Mouse (Mus musculus) lung, embryonic 16.5 days (tissue): Measurements from ENCODE around the gene Shank1. TPM values are rescaled to one million over a fixed set of nuclear protein-coding genes. Genes with fewer than 3 reads are reported as not detected.
A peak's percentile ranks its signal among the peaks of the same experiment; 100 is the strongest.

Source experiments
- ATAC-seq: fragments of 200-750 bp; cut with Nextera tagmentation; 2 replicates; pipeline ENCODE4 v1.8.0; 2017; ENCODE audit warnings: low read depth, mild to moderate bottlenecking, moderate library complexity
- H3K27ac ChIP-seq: fragments of 300-500 bp; sonication (generic); 2 replicates; pipeline ENCODE4 v1.5.1; 2014; ENCODE audit warnings: mild to moderate bottlenecking, control low read depth, low read length
- H3K27me3 ChIP-seq: fragments of 300-500 bp; sonication (generic); 2 replicates; pipeline ENCODE4 v1.6.1; 2014; ENCODE audit warnings: low read depth, low read length, mixed read lengths; ENCODE audit not compliant: control insufficient read depth, insufficient read depth
- H3K36me3 ChIP-seq: fragments of 300-500 bp; sonication (generic); 2 replicates; pipeline ENCODE4 v1.6.1; 2014; ENCODE audit warnings: low read length; ENCODE audit not compliant: control insufficient read depth, insufficient read depth
- H3K4me1 ChIP-seq: fragments of 300-500 bp; sonication (generic); replicated peaks from 2 replicates; pipeline ENCODE4 v1.6.1; 2014; ENCODE audit warnings: low read length, mixed read lengths; ENCODE audit not compliant: control insufficient read depth, insufficient read depth
- H3K4me2 ChIP-seq: fragments of 300-500 bp; sonication (generic); 2 replicates; pipeline ENCODE4 v1.6.1; 2014; ENCODE audit warnings: low read depth, low read length, control low read depth
- H3K4me3 ChIP-seq: fragments of 300-500 bp; sonication (generic); 2 replicates; pipeline ENCODE4 v1.5.1; 2014; ENCODE audit warnings: mild to moderate bottlenecking, low read length, control low read depth
- H3K9ac ChIP-seq: fragments of 300-500 bp; sonication (generic); 2 replicates; pipeline ENCODE4 v1.6.1; 2014; ENCODE audit warnings: low read length, control low read depth
- H3K9me3 ChIP-seq: fragments of 300-500 bp; sonication (generic); 2 replicates; pipeline ENCODE4 v1.6.1; 2016; ENCODE audit warnings: low read length; ENCODE audit not compliant: control insufficient read depth
- WGBS: fragments of 180-500 bp; shearing (Covaris S2); extraction: QIAGEN DNeasy Blood & Tissue Kit; methylation state at CpG from one replicate; pipeline ENCODE4 v1.1.7; 2014; 5-methylcytosine and 5-hydroxymethylcytosine counted together
- polyA plus RNA-seq: library from polyadenylated mRNA; unstranded; fragments of >200 nt; fragmentation: Nextera tagmentation; extraction: Ambion mirVana; gene quantifications from 2 replicates; pipeline ENCODE4 v1.2.1, GENCODE M21; 2015

Shank1 gene
- polyA plus RNA-seq, 1 experiment from 2014 or later: 1.1 TPM

DNA sequence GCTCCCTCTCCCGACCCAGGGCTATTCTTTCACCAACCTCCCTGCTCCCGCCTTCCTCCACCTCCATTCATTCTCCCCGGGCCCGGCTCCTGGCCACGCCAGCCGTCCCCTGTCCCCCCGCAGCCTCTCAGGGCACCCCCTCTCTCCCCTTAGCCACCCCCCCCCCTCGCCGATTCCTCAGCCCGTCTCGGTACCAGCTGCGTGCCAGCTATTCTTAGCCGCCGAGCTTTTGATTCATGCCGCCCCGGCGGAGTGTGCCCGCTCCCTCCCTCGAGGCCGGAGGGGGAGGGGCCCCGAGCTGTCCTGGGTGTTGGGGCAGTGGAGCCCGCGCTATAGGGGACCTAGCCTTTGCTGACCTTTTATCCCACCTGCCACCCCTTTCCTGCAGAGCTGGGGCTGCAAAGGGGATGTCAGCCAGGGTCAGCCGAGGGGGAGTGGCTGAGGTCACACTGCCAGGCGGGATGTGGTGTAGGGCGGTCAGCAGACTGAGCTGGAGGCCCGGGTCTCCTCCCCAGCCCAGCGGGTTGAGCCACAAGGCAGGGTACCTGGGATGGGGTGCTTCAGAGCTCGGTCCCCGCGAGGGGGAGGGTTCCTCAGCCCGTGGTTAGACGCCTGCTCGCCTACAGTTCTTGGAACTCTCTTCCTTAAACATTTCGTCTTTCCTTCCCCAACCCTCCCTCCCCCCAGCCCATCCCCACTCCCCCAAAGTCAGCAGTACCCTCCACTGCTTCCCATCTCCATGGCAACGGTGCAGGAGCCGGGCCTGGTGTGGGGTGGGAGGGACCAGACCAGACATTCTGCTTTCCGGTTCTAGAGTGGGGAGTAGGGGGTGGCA lies 1.0 kb downstream of the Shank1 start:
- WGBS: under 1% methylated on average over 32 of the region's 38 CpGs
- Histone ChIP-seq H3K27me3 (peaks cover 18% of the 10 kb centered on the region), H3K4me3 (peak overlapping the region; percentile 51), H3K27ac (no peak overlapping the region), H3K9ac (peak overlapping the region; percentile 60), H3K9me3 (no peaks in the 10 kb centered on the region), H3K4me2 (peak overlapping the region; percentile 95), H3K4me1 (peaks cover 10% of the 10 kb centered on the region), H3K36me3 (no peaks in the 10 kb centered on the region)
- ATAC-seq: peak; percentile 36; the same call in 1 of the 2 replicates

- no peaks in the 10 kb centered on the region for H3K9me3 ChIP-seq
- H3K9ac ChIP-seq: no peak overlapping the region
- no peak for ATAC-seq
- H3K27me3 ChIP-seq: peaks cover 18% of the 10 kb centered on the region
- H3K36me3 ChIP-seq: no peaks in the 10 kb centered on the region
- H3K4me1 ChIP-seq: peaks cover 10% of the 10 kb centered on the region
- whole genome bisulfite sequencing: 27% methylated on average over 6 of the region's 6 CpGs
- no peak overlapping the region for H3K4me3 ChIP-seq
- H3K27ac ChIP-seq: no peak overlapping the region
- no peak overlapping the region for H3K4me2 ChIP-seq
Measured at GRCm38 (mm10) chr7:44311713-44312304, 1.8 kb downstream of the Shank1 start.

DNA sequence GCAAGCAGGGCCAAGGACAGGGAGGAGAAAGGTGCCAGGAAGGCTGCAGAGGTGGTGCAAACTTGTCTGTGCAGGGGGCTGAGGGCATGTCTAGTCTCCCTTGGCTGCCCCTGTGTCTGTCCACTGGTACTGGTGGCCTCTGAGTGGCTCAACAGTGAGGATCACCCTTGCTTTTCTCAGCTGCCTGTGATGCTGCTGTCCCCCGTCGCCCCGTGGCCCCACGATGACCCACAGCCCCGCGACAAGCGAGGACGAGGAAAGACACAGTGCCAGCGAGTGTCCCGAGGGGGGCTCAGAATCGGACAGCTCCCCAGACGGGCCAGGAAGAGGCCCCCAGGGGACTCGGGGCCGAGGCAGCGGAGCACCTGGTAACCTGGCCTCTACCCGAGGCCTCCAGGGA lies 2.4 kb downstream of the Shank1 start:
- Histone ChIP-seq H3K9ac (no peak overlapping the region), H3K4me1 (peaks cover 10% of the 10 kb centered on the region), H3K4me3 (no peak overlapping the region), H3K9me3 (no peaks in the 10 kb centered on the region), H3K27ac (no peak overlapping the region), H3K27me3 (peaks cover 18% of the 10 kb centered on the region), H3K4me2 (no peak overlapping the region), H3K36me3 (no peaks in the 10 kb centered on the region)
- no peak for ATAC-seq
- 57% methylated on average over 16 of the region's 16 CpGs for WGBS

GRCm38 (mm10) chr7:44317913-44318312 lies 7.9 kb downstream of the Shank1 start:
- 28% methylated on average over 4 of the region's 4 CpGs for WGBS
- Histone ChIP-seq H3K27me3 (no peaks in the 10 kb centered on the region), H3K36me3 (no peaks in the 10 kb centered on the region), H3K9me3 (no peaks in the 10 kb centered on the region), H3K4me1 (no peaks in the 10 kb centered on the region), H3K27ac (no peak overlapping the region), H3K4me3 (no peak overlapping the region), H3K4me2 (no peak overlapping the region), H3K9ac (no peak overlapping the region)
- ATAC-seq: no peak

DNA sequence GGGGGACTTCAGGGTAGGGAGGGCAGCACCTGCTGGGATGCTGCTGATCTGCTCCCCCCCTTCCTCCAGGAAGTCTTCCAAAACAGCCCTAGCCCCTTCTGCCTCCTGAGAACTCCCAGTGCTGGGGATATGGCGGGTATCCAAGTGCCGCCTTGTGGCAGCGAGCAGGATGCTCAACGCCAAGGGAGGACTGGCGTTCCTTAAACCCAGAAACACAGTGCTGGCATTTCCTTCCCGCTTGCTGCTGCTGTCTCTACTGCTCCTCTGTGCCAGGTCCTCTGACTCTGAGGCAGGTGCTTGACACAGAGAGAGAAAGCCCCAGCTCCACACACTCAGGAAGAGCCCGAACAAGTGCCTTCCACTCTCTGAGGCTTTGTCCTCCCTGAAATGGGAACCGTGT lies 10.8 kb downstream of the Shank1 start:
- Histone ChIP-seq H3K9me3 (no peaks in the 10 kb centered on the region), H3K27me3 (no peaks in the 10 kb centered on the region), H3K36me3 (no peaks in the 10 kb centered on the region), H3K4me3 (no peak overlapping the region), H3K9ac (no peak overlapping the region), H3K4me1 (no peaks in the 10 kb centered on the region), H3K27ac (no peak overlapping the region), H3K4me2 (no peak overlapping the region)
- no peak for ATAC-seq
- WGBS: 44% methylated on average over 8 of the region's 8 CpGs

- H3K4me3 ChIP-seq: no peak overlapping the region
- no peaks in the 10 kb centered on the region for H3K9me3 ChIP-seq
- no peaks in the 10 kb centered on the region for H3K27me3 ChIP-seq
- no peaks in the 10 kb centered on the region for H3K4me1 ChIP-seq
- H3K4me2 ChIP-seq: no peak overlapping the region
- no peaks in the 10 kb centered on the region for H3K36me3 ChIP-seq
- WGBS: 83% methylated on average over 1 of the region's 1 CpGs
- no peak overlapping the region for H3K9ac ChIP-seq
- H3K27ac ChIP-seq: no peak overlapping the region
- no peak for ATAC-seq
Measured at GRCm38 (mm10) chr7:44322290-44322689, 12.2 kb downstream of the Shank1 start.

GRCm38 (mm10) chr7:44326614-44327013 lies 16.6 kb downstream of the Shank1 start:
- Histone ChIP-seq H3K4me3 (no peak overlapping the region), H3K9me3 (no peaks in the 10 kb centered on the region), H3K36me3 (no peaks in the 10 kb centered on the region), H3K27me3 (no peaks in the 10 kb centered on the region), H3K9ac (no peak overlapping the region), H3K4me1 (no peaks in the 10 kb centered on the region), H3K4me2 (no peak overlapping the region), H3K27ac (no peak overlapping the region)
- no peak for ATAC-seq
- WGBS: 43% methylated on average over 6 of the region's 6 CpGs

- ATAC-seq: no peak
- Histone ChIP-seq H3K4me1 (peaks cover 4% of the 10 kb centered on the region; the same call in 1 of the 2 replicates), H3K27me3 (peaks cover 32% of the 10 kb centered on the region), H3K27ac (no peak overlapping the region), H3K9ac (no peak overlapping the region), H3K4me2 (no peak overlapping the region), H3K4me3 (no peak overlapping the region), H3K9me3 (no peaks in the 10 kb centered on the region), H3K36me3 (no peaks in the 10 kb centered on the region)
- 49% methylated on average over 3 of the region's 3 CpGs for WGBS
Measured at GRCm38 (mm10) chr7:44332336-44332735, 22.3 kb downstream of the Shank1 start.

DNA sequence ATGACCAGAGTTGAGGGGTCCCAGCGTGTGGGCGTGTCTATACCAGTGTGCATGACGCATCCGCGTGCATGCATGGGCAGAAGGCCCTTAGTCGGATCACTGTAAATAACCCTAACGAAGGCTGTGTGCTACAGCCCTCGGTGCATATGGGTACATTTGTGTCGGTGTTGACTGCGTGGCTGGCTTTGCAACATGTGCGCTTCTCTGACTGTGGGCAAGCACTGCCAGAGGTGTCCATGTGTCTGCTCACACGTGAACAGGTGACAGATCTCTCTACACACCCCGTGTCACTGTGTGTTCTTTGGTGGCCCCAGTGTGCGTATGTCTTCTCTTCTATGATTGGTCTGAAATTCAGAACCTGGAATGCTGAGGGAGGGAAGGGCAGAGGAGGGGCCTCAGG lies 24.1 kb downstream of the Shank1 start:
- 57% methylated on average over 14 of the region's 14 CpGs for WGBS
- Histone ChIP-seq H3K4me2 (no peak overlapping the region), H3K27me3 (peaks cover 47% of the 10 kb centered on the region)

More for the DNA sequence above, 24.1 kb downstream of the Shank1 start:
- Histone ChIP-seq H3K9ac (no peak overlapping the region), H3K4me3 (no peak overlapping the region), H3K36me3 (no peaks in the 10 kb centered on the region), H3K27ac (no peak overlapping the region), H3K9me3 (no peaks in the 10 kb centered on the region), H3K4me1 (peaks cover 4% of the 10 kb centered on the region; the same call in 1 of the 2 replicates)
- ATAC-seq: no peak
